Mouse (Mus musculus): ENCODE measurements at regions not wholly inside any gene's neighbourhood (a gene's known extent, or its start where the extent isn't known, plus 50 kb on each side); places are given as distances from the start of the nearest gene placed in this dataset.

DNA sequence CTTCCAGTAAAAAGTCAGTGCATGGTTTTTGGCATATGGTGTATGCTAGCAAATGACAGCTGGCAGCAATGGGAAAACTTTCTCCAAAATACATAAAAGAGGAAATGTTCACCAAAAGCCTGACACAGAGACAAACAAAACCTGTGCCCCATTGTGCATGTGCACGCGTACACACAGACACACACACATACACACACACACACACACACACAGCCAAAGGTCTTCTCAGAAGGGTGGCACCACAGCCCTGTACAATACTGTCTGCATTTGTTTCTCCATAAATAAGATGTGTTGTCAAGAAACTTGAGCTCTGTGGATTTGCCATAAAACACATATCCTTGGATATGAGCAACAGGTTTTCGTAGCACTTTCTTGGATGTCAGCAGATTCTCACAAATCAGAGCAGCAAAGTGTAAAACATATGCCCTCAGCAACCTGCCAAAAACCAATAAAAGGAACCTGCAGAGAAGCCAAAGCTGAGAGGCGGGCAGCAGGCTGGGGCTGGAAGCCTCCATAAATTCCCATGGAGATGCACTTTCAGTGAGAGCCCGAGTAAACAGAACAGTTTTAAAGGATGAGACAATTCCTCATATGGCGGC lies 60.5 kb upstream of the Ddit4l start:
- peak; percentile 22 for DNase-seq
- intact Hi-C loops (cut with DNase I; ENCODE audit: low total_unique reads) = no loop called here

GRCm38 (mm10) chr3:137561986-137562385 lies 59.4 kb upstream of the Ddit4l start:
- intact Hi-C loops (cut with DNase I; ENCODE audit: low total_unique reads) = no loop called here
- DNase-seq = peak; percentile 21

- intact Hi-C loops (cut with DNase I; ENCODE audit: low total_unique reads) = no loop called here
- no peak for DNase-seq
These were observed 57.8 kb upstream of the Ddit4l start for GRCm38 (mm10) chr3:137563541-137564080.

- no peak for DNase-seq
These were observed 57.1 kb upstream of the Ddit4l start for GRCm38 (mm10) chr3:137564282-137564681.

DNA sequence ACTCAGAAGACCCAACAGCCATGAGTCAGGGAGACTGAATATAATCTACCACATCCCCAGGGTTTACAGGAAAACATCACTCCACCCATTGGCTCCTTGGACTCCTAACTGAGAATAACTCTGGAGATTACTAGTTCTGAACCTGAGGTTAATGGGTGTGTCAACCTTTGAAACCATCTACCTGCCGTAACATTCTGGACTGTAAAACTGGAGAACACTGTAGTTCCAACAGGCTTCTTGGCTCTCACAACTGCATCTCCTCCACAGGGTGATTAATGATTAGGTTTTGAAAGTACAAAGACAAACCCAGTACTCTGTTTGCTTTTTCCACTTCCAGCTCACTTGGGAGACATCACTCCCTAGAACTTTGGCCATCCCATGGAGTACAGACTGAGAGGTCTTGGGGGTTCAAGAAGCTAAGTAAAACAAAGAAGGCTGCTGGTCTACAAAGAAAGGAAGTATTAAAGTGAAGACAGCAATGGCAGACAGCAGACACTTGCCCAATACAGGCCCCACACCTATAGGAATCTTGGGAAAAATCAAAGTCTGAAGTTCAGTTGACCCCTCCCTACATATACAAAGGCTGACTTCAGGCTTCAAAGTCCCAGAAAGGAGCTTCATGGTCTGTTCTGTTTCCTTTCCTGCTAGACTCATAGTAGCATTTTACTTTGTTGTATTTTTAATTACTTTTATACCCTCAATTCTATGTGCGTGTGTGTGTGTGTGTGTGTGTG lies 52.7 kb upstream of the Ddit4l start:
- DNase-seq = no peak

More at GRCm38 (mm10) chr3:137564282-137564681, 57.1 kb upstream of the Ddit4l start:
- intact Hi-C loops (cut with DNase I; ENCODE audit: low total_unique reads) = no loop called here

More for the DNA sequence above, 52.7 kb upstream of the Ddit4l start:
- intact Hi-C loops (cut with DNase I; ENCODE audit: low total_unique reads) = no loop called here
